ENCODE assay signal across 22 mouse cellular contexts in the genomic region with DNA sequence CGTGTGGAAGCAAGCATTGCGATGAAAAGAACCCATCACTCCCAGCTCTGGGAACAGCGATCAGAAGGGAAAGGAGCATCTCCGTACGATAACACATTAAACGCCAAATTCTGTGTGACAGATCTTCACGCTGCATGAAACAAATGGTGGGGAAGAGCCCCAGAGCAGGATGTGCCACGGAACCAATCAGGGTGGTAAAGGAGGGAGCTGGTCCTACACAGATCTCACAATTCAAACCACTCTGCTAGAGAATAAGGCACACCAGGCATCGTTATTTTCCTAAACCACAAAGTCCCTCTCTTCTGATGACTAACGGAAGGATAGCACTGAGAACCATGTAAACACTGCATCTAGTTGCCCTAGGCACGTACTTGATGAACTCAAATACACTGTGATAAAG.
DNase-seq lines count a peak whose midpoint lies in the region; ATAC-seq and TF ChIP-seq lines count a peak whose summit lies in the region.
"Had no signal": no experiment of that assay in that cellular context is flagged by ENCODE, and none has a peak within 500 bp of the region (broad histone marks: within the 10 kb centered on the region; RNA-seq: fewer than 3 reads in every experiment).

No protein-coding gene starts in this region.

- H3K9me3 ChIP-seq in midbrain, embryonic 16.5 days (replicated peaks; ENCODE audit: control insufficient read depth, low read length, poor library complexity, severe bottlenecking): no peaks in the 10 kb centered on the region
- no peaks in the 10 kb centered on the region for H3K9me3 ChIP-seq in midbrain, embryonic 11.5 days (ENCODE audit: control insufficient read depth, low read length)
- H3K9me3 ChIP-seq: embryonic facial prominence, embryonic 12.5 days; forebrain, embryonic 15.5 days; heart, embryonic 10.5 days; hindbrain, embryonic 12.5 days had no signal

- DNase-seq in layer of hippocampus, adult 2 months (ENCODE audit: low spot score in 2 of 2): no peak
- DNase-seq in layer of hippocampus, adult 8-10 months (ENCODE audit: low spot score in 2 of 2): no peak
- DNase-seq in midbrain, embryonic 11.5 days (ENCODE audit: low spot score, missing footprints): no peak
- DNase-seq in brain, embryonic 14.5 days (ENCODE audit: low read depth): peak; percentile 13
- no peak for DNase-seq in heart, adult 11 months
- DNase-seq: adrenal gland, postnatal 10 days; B cell, adult 2 months; cerebellum, adult 11-12 months; cerebellum, adult 9-10 months; cerebellum, postnatal 25 days; gastrocnemius, postnatal 36 days; heart, adult 18-20 months; heart, postnatal 10 days; heart, postnatal 4 days had no signal

- no peaks in the 10 kb centered on the region for H3K4me1 ChIP-seq in midbrain, embryonic 16.5 days (ENCODE audit: control insufficient read depth, insufficient read depth, low read length)
- H3K4me1 ChIP-seq in midbrain, embryonic 11.5 days (ENCODE audit: control insufficient read depth, insufficient read depth, low read length): no peaks in the 10 kb centered on the region
- H3K4me1 ChIP-seq: embryonic facial prominence, embryonic 12.5 days; forebrain, embryonic 15.5 days; heart, embryonic 10.5 days; hindbrain, embryonic 12.5 days had no signal

- H3K27me3 ChIP-seq in midbrain, embryonic 16.5 days (ENCODE audit: control insufficient read depth, insufficient read depth, low read depth, low read length): no peaks in the 10 kb centered on the region
- no peaks in the 10 kb centered on the region for H3K27me3 ChIP-seq in midbrain, embryonic 11.5 days (ENCODE audit: control insufficient read depth, insufficient read depth, low read length)
- H3K27me3 ChIP-seq: embryonic facial prominence, embryonic 12.5 days; forebrain, embryonic 15.5 days; hindbrain, embryonic 12.5 days had no signal

- TF ChIP-seq CTCF in layer of hippocampus, adult 2 months (conservative IDR thresholded peaks at IDR 0.05): no peak
- no peak for TF ChIP-seq CTCF in brain, embryonic 14.5 days (IDR thresholded peaks at IDR 0.05; ENCODE audit: borderline replicate concordance, extremely low read depth, insufficient read depth, insufficient read length)

- peak overlapping the region; percentile 27 for H3K4me3 ChIP-seq in layer of hippocampus, adult 2 months
- H3K4me3 ChIP-seq in midbrain, embryonic 16.5 days (ENCODE audit: low read depth, low read length): no peak overlapping the region
- no peak overlapping the region for H3K4me3 ChIP-seq in midbrain, embryonic 11.5 days (ENCODE audit: low read depth, low read length)
- H3K4me3 ChIP-seq: embryonic facial prominence, embryonic 12.5 days; forebrain, embryonic 15.5 days; heart, embryonic 10.5 days; hindbrain, embryonic 12.5 days had no signal

- TF ChIP-seq POLR2A in brain, embryonic 14.5 days (IDR thresholded peaks at IDR 0.05; ENCODE audit: borderline replicate concordance, extremely low read depth, insufficient read depth, insufficient read length, poor library complexity, severe bottlenecking): no peak

- H3K36me3 ChIP-seq in midbrain, embryonic 16.5 days (ENCODE audit: control insufficient read depth, insufficient read depth, low read length): no peaks in the 10 kb centered on the region
- H3K36me3 ChIP-seq in midbrain, embryonic 11.5 days (ENCODE audit: control insufficient read depth, insufficient read depth, low read length): no peaks in the 10 kb centered on the region
- H3K36me3 ChIP-seq: embryonic facial prominence, embryonic 12.5 days; forebrain, embryonic 15.5 days; G1E; heart, embryonic 10.5 days; hindbrain, embryonic 12.5 days had no signal

- ATAC-seq in midbrain, embryonic 16.5 days: peak; percentile 36; the same call in 1 of the 2 replicates
- ATAC-seq in midbrain, embryonic 11.5 days (ENCODE audit: low FRiP score): no peak
- ATAC-seq: CD4-positive, CD25-positive, alpha-beta regulatory T cell, adult 4 months; forebrain, embryonic 15.5 days; hindbrain, embryonic 16.5 days had no signal

- 81% methylated on average over 11 of the region's 11 CpGs for WGBS in midbrain, embryonic 16.5 days
- WGBS in midbrain, embryonic 11.5 days: 90% methylated on average over 11 of the region's 11 CpGs

- no peak overlapping the region for H3K9ac ChIP-seq in midbrain, embryonic 16.5 days (ENCODE audit: low read depth, low read length)
- no peak overlapping the region for H3K9ac ChIP-seq in midbrain, embryonic 11.5 days (ENCODE audit: low read length)
- H3K9ac ChIP-seq: embryonic facial prominence, embryonic 12.5 days; forebrain, embryonic 15.5 days; hindbrain, embryonic 12.5 days had no signal

- H3K27ac ChIP-seq in layer of hippocampus, adult 2 months: no peak overlapping the region
- H3K27ac ChIP-seq in midbrain, embryonic 16.5 days (ENCODE audit: low read length): no peak overlapping the region
- no peak overlapping the region for H3K27ac ChIP-seq in midbrain, embryonic 11.5 days (ENCODE audit: low read depth, low read length)
- H3K27ac ChIP-seq: embryonic facial prominence, embryonic 12.5 days; forebrain, embryonic 15.5 days; heart, embryonic 10.5 days; hindbrain, embryonic 12.5 days had no signal

- peak overlapping the region; percentile 20; the same call in 1 of the 2 replicates for H3K4me2 ChIP-seq in midbrain, embryonic 16.5 days (ENCODE audit: low read length)
- no peak overlapping the region for H3K4me2 ChIP-seq in midbrain, embryonic 11.5 days
- H3K4me2 ChIP-seq: embryonic facial prominence, embryonic 12.5 days; forebrain, embryonic 15.5 days; hindbrain, embryonic 12.5 days had no signal
